Mouse (Mus musculus): ENCODE data around the gene Il16.

Gene Il16

DNA sequence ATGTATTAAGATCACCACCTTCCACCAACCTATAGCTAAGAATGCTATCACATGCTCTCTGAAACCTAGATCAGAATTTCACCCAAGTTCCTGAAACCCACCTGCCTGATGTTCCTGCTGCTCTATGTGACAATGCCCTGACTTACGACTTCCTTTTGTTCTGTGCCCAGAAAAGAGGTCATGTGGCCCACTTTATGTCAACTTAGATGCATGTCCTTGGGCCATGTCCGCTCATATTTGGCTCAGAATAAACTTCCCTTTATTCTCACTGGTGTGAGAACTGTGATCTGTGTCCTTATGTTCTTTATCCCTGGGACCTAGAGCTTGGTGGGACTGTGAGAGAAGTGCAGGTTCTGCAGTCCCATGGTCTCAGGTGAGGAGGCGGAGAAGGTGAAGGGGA, 68.2 kb downstream of the Il16 start:
- WGBS, result 90% methylated on average over 3 of the region's 3 CpGs

DNA sequence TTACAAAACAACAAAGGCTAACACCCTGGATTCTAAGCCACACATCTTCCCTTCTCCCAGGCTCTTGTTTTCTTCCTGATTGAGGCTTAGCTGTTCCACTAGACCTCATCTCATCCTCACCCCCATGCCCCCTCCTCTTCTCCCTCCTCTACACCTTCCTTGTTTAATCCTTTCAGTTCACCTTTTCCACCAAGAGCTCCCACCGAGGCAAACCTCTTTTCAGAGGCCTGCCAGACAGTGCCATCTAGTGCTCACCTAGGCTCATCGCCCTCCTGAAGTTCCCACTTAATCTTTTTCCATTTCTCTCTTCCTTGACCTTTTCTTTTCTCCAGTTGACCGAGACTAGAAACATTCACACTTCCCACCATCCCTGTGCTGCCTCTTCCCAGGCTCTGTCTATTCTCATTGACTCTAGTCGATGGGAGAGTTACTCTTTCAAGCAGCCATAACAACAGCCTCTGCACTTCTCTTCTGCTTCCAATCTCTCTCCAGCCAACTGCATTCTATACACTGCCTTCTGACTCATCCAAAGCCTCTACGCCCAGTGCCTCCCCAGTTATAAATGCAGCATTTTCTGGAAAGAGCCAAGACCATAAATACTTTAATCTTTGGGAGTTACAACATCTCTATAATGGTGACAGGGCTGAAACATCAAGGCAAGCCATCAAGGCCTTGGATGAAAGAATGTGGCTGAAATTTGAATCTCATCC, 69.8 kb downstream of the Il16 start:
- WGBS, result 23% methylated on average over 5 of the region's 5 CpGs

DNA sequence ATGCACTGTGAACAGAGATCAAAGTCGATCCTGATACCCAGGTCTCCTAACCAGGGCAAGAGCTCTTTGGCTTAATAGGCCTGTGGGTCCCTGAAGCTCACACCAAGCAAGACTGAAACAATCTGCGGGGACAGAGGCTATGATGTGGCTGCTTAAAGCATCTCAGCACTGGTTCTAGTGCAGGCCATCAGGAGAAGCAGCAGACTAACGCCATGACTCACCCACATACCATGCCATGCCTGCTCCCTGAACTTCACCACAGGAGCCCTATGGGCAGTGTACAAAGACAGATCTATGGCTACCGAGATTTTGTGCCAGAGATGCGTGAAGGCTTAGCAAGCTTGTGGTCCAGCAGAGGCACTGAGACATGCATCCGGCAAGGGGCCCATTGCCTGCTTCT, 74.0 kb downstream of the Il16 start:
- WGBS, result 93% methylated on average over 6 of the region's 6 CpGs

DNA sequence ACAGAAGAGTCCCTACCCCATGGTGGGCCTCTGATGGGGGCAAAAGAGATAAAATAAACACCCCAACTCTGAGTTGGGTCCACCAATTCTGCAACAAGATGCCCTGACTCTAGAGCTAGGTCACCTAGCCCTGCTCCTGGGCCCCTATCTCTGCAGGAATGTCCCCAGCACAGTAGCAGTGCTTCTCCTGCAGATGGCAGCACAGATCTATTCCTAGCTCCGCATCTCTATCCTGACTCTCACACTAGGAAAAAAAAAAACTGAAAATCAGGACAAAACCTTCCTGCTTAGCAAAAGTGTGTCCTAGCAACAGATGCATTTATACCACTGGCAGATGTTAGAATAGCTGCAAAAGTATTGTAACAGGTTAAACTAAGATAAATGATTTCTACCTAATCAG, 76.8 kb downstream of the Il16 start:
- 4% methylated on average over 1 of the region's 1 CpGs for WGBS

DNA sequence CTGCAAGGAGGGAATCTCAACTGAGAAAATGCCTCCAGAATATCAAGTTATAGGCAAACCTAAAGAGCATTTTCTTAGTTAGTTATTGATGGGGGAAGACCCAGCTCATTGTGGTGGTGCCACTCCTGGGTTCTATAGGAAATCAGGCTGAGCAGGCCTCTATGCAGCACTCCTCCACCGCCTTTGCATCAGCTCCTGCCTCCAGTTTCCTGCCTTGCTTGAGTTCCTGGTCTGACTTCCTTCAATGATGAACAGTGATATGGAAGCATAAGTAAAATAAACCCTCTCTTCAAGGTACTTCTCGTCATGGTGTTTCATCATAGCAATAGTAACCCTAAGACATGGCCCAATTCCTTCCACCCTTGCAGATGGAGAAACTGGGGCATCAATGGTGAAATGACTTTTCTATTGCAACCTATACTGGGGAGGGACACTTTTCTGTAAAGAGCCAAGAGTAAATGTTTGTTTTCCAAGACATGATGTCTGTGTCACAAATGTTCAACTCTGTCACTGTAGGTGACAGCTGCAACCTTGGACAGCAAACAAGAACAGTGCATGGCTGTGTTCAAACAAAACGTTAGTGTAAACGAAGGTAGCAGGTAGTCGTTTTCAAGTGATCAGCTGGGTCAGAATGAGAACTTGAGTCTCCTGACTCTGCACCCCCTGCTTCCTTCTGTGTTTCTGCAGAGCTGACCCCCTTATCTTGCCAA, 77.4 kb downstream of the Il16 start:
- 88% methylated on average over 5 of the region's 5 CpGs for WGBS

DNA sequence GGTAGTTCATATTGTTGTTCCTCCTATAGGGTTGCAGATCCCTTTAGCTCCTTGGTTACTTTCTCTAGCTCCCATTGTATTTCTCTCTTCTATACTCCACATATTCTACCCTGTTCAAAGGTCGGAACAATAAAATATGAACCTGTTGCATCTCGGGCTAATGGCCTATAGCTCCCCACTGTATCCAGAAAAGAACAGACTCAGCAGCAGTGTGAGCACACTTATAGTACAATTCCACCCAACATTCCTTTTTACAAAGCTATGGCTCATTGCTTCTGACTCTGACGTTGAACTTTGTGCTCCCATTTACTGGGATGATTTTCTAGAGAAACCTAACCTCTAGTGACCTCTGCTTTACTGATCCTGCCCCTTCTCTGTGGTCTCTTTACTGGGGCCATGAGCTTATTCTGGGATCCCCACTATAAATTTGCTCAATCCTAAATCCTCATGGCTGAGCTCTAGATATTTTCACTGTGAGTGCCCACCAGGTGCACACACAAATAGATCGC, 79.4 kb downstream of the Il16 start:
- 97% methylated on average over 4 of the region's 4 CpGs for WGBS

DNA sequence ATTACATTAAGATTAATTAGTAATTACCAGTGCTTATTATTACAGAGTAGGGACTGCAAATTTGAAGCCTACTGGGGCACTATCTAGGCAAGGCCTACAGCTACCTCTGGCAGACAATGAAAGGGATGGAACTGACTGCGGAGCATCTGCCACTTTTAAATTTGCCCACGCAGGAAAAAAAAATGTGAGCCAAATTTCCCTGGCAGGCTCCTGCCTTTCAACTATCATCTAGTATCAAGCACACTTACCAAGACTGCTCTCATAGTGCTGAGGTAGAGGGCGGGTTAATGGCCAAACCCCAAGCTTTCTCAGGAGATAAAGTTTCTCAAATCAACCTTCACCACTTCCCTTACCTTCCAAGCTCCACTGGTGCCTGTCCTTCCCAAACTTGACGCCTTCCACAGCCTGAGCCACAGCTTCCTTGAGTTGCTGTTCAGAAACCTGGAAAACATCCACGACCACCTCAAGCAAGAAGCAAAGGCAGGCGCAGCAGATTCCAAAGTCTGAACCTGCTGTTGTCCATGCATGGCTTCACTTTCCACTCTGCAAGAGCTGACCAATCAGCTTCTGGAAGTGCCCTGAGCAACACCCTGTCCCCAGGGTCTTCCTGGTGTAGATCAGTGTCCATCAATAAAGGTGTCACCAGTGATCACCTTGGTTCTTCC, 82.7 kb downstream of the Il16 start:
- 54% methylated on average over 6 of the region's 6 CpGs for WGBS

DNA sequence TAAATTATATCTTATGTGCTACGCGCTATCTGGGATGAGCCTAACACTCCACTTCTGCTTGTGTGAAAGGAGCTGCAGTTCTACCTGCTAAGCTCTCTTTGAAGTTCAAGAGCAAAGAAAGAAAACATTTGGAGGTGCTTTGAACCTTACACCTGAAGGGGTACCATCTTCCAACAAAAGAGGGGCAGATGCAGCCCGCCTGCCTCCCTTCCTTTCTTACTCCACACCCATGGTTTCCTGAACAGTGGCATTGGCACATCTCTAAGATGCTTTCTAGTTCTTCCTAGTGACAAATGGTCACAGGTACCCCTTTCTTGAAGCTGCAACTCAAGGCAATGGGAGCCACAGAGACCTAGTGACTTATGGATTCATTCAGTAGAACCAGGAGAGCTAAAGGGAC, 83.8 kb downstream of the Il16 start:
- WGBS, result 95% methylated on average over 3 of the region's 3 CpGs

DNA sequence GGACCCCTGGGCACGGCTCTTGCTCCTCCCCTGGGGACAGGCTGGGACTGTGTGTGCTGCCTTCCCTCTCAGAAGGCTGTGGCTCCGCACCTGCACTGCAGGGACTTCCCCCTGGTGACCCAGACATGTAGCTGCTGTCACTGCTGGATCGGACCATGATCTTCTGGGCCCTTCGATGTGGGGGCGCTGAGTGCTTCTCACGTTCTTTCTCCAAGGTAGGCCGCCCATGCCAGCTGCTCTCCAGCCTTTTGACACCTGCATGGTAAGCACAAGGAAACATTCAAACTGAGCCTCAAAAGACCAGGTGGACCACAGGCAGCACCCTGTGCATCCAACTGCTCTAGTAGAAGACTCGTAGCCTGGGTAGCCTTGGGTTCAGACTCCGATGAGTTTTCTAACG, 84.5 kb downstream of the Il16 start:
- WGBS, result 89% methylated on average over 10 of the region's 10 CpGs

DNA sequence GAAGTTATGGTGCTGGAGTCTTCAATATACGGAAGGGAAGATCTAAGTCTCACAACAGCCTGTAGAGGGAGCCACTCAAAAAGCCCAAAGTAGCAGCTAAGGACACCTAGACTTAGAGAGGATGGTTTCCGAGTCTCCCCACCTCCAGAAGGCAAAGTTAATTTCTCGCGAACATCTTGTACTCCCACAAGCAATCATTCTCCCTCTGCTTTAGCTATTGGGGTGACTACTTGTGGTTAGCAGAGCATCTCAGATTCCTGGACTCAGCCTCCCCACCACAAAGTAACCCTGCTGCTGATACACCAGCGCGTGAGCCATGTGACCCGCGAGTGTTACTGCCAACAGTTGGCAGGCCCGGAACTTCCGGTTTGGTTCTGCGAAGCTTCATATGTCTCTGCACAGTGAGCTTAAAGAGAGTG, 85.2 kb downstream of the Il16 start:
- WGBS, result 68% methylated on average over 11 of the region's 11 CpGs

DNA sequence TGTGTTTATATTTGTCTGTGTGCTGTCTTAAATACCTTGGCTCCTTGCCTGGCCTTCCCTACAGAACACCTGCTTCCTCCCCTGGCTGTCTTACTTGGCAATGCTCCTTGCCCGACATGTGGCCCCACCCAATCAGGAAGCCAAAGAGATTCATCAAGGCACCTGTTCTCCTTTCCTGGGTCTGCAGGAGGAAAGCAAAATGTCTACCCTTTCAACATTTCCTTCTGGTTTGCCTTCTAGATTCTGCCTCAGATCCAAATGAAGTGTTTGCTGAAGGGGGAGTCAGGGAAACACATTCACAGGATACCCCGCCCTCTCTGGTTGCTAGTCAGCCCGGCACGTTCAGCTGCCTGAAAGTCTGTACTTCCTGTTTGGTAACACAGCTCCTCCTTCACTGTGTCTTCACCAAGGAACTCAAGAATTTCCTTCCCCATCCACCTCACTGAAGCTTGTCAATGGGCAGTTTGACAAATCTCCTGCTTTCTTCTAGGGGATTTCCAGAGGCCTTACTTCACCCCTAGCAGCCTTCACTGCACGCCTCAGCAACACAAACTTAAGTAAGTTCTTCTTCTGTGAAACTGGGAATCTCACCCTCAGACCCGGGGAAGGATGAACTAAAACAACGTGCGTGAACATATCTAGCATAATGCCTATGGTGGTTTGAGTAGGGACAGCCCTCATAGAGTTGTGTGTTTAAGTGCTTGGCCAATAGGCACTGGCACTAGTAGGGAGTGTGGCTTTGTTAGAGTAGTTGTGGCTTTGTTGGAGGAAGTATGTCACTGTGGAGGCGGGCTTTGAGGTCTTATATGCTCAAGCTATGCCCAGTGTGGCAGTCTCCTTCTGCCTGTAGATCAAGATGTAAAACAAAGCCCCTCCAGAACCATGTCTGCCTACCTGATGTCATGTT, 86.1 kb downstream of the Il16 start:
- 66% methylated on average over 9 of the region's 9 CpGs for WGBS

DNA sequence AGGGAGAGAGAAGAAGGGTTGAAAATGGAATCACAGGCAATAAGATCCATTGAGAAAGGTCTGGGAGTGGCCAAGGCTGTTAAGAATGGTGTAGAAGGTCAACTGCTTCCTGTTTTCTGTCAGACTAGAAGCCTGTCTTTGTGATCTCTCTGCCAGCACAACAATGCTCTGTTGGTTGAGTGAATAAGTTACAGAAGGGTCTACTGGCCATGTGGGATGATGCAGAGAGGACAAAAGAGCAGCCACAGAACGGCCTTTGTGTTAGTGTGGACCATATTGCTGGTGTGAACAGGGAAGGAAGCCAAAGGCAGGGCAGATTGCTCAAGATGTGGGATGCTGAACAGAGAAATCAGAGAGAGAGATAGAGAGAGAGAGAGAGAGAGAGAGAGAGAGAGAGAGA, 86.8 kb downstream of the Il16 start:
- WGBS, result 43% methylated on average over 1 of the region's 1 CpGs

DNA sequence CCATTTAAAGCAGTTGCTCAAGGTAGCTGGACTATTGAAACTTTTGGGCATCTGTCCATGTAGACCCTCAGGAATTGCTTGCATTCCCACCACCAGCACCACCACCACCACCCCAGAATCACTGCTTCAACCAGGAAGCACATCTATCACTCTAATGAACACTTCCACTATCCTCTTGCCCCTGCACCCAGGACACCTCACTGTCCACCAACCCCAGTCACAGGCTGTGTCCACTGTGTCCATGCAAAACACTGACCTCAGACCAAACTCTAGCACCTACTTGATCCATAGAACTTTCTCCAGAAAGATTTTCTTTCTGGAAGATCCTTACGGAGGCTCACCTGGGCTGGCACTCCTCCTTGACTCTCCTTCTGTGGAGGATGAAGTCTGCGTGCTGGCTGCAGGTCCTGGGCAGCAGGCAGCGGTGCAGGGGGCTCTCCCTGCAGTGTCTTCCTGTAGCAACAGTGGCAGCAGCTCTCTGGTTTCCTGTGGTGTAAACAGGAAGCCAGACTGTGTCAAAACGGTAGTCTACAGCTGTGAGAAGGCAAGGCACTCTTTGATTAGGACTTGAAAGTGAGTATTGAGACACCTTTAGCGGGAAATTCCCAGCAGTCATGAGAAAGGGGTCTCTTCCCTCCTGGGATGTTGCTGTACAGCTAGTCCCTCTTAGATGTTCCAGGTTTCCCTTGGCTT, 90.4 kb downstream of the Il16 start:
- 61% methylated on average over 5 of the region's 5 CpGs for WGBS

DNA sequence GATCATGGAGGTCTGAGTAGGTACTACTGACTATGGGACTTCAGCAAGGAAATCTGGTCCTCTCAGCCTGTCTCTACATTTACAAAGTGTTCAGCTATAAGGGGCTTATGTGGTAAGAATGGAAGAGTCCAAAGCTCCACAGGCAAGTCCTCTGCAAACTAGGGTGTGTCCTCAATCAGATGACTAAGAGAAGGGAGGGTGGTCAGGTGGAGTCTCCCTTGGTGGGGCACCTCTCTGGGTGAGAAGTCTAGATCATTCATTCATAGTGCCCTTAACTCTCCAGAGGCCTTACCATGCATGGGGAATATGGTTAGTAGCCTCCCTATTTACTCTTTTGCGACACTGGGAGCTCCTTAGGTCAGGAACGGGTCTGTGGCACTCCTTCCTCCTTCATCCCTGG, 91.3 kb downstream of the Il16 start:
- 90% methylated on average over 2 of the region's 2 CpGs for WGBS

DNA sequence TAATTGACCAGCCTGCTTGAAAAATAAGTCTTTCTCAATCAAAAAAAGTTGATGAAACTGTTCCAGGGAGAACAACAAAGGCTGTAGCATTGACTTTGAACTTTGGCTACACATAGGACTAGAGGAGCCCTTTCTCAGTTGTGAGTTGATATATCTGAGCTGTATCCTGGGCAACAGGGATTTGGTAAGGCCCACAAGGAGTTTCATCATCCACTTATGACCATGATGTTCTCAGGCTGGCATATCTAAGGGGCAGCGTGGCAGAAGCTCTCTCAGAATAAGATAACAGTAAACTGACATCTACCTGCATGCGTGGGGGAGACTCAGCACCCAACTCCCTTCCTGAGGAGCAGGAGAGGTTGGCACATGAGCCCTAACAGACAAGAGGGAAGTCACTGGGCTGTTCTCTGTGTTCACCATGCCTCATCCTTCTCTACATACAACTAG, 91.9 kb downstream of the Il16 start:
- WGBS, result 93% methylated on average over 2 of the region's 2 CpGs

DNA sequence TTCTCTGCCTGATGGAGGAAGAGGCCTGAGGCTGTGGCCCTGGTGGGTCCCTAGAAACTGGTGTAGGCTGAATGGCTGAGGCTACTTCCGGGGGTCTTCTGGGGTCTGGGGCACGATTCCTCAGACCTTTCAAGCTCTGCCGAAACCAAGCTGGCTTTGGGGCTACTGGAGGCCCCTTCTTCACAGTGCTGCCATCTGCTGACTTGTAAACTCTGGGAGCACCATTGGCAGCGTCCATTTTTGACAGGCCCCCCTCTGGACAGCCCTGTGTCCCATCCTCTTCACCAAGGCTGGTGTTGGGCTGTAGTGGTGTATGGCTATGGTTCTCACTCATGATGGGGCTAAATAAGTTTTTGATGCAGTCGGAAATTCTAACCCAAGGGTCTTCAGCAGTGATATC, 93.0 kb downstream of the Il16 start:
- 88% methylated on average over 5 of the region's 5 CpGs for WGBS

DNA sequence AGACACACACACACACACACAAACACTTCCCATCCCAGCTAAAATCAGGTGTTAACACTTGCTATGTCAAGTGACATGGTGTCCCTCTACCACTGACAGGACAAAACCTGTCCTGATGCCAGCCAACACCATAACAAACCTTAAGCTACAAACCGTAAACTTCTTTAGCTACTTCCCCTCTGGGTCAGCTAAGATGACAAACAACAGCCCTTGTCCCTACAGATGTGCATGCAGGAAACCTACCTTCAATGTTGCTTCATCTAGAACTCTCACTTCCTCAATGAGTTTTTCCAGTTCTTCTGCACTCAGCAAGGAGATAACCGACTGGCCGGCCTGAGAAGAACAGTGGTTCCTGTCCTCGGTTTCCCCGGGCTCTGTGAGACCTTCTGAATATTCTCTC, 94.9 kb downstream of the Il16 start:
- WGBS, result 95% methylated on average over 5 of the region's 5 CpGs

DNA sequence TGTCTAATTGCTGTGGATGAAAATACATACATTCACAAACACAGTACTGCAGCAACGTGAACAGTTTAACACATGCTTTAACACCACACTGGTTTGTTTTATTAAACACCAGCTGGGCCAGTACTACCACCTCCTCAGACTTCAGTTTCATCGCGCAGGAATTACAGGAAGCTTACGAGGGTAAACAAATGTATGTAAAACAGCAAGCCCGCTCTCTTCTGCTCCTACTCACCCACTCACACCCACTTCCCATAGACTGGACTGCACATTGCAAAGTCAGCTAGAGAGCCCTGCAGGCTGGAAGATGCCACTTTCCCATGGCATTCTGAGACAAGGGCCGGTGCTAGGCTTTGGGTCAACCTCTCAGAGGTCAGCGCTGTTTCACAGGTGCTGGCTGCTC, 96.7 kb downstream of the Il16 start:
- WGBS, result 43% methylated on average over 7 of the region's 7 CpGs

DNA sequence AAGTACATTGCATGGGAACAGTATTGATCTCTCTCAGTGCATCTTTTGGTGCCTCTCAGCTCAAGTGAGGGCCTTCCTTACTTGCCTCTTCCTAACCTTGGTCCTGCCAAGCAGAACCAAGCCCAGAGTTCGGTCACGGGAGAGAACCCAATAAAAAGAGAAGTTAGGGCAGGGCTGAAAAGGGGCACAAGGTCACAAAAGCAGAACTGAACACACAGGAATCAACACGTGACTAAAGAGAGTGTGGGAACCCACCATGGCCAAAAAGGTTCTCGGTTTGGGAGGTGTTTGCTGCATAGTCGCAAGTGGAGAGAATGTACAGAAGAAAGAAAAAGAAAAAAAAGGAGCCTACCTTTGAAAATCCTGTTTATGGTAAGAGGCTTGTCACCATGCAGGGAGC, 100.0 kb downstream of the Il16 start:
- 88% methylated on average over 5 of the region's 5 CpGs for WGBS

DNA sequence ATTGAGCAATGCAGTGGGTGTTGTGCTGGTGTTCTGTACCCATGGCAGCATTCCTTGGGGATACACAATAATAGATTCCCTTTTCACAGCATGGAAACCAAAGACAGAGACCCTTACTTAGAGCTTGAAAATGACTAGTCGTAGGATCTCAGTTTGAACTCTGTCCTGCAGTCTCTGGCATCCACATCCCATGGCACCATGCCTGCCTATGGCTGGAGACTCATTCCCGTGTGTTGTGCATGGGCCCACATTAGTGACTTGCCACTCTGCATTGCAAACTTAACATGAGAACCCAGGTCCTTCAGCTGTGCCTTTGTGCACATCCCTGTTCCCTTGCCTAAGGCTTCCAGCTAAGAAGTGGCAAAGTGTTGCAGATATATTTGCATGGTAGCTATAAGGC, 100.8 kb downstream of the Il16 start:
- 88% methylated on average over 2 of the region's 2 CpGs for WGBS

DNA sequence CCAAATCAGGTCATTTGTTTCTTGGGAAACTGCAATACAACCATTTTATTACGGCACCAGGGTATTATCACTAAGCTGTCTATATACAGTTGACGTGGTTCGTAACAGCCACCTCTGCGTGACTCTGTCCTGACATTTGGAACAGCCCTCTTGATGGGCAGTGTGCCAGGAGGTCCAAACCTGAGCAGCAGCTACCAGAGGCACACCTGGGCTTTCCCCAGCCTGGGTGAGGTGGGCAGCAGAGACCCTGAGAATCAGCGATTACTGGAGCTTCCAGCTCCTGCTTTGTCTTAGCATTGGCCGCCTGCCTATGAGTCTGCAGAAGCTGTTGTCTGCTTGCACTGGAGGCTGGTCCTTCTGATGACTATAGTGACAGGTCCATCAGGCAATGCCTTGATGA, 101.9 kb downstream of the Il16 start:
- WGBS, result 94% methylated on average over 6 of the region's 6 CpGs
